Mouse (Mus musculus): Measurements from ENCODE around the gene Ces2h. TPM values are rescaled to one million over a fixed set of nuclear protein-coding genes. Genes with fewer than 3 reads are reported as not detected.

Ces2h gene
- polyA plus RNA-seq (2016; fragmentation: Nextera tagmentation; extraction: Ambion mirVana) = not detected in 2 replicates

DNA sequence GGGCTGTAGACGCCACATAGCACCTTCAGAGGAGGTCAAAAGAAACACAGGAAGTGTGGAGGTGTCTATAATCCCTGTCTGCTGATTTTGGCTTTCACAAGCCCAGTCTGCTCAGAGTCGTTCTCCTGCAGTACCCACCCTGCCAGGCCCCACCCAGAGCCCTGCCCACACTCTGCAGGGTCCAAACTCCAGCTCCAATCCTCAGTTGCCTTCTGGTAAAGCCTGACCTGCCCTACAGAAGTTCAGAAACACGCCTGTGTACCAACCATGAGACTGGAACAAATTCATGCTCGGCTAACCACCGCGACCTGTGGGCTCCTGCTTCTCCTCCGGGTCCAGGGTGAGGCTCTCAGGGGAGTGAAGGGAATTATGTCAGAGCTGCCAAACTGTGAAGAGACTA, at the start of gene Ces2h:
Ces2h (plus strand) TSS at position 268 of the 400 bp plus-strand sequence.
- H3K27me3 ChIP-seq (replicated peaks; ENCODE audit: low read depth, poor library complexity, severe bottlenecking) = no peaks in the 10 kb centered on the region
- H3K4me1 ChIP-seq = no peaks in the 10 kb centered on the region
- no peaks in the 10 kb centered on the region for H3K36me3 ChIP-seq (replicated peaks)
- H3K4me3 ChIP-seq = no peak within 1 kb of the TSS
- 90% methylated on average over 7 of the region's 7 CpGs for WGBS
- no peaks in the 10 kb centered on the region for H3K9me3 ChIP-seq
- no peak for DNase-seq (ENCODE audit: low spot score)
- no peak within 1 kb of the TSS for H3K27ac ChIP-seq (replicated peaks)

DNA sequence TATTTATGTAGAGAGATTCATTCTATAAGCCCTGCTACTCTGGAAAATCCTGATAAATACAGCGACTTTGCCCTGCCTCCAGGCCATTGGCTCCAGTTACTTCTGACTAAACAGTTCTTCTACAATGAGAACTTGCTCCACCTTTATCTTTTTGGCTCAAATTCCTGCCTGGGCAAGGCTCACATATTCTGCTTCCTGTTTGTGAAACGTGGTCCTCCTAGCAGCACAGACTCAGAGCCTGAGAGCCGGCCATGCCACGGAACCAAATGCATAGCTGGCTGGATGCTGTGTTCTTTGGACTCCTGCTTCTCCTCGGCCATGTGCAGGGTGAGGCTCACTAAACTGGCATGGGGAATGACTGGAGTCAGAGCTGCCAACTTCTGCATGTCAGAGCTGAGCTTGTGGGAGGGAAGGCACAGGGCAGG, 39.1 kb upstream of the Ces2h start, which contains the start of gene Ces2g:
Ces2g (plus strand) TSS at position 182 of the 425 bp plus-strand sequence.
- Histone ChIP-seq H3K4me3 (no peak within 1 kb of the TSS), H3K9me3 (no peaks in the 10 kb centered on the region), H3K36me3 (replicated peaks) (no peaks in the 10 kb centered on the region), H3K27ac (replicated peaks) (no peak within 1 kb of the TSS), H3K4me1 (no peaks in the 10 kb centered on the region), H3K27me3 (replicated peaks; ENCODE audit: low read depth, poor library complexity, severe bottlenecking) (no peaks in the 10 kb centered on the region)
- WGBS = 70% methylated on average over 5 of the region's 5 CpGs
- DNase-seq (ENCODE audit: low spot score) = no peak

DNA sequence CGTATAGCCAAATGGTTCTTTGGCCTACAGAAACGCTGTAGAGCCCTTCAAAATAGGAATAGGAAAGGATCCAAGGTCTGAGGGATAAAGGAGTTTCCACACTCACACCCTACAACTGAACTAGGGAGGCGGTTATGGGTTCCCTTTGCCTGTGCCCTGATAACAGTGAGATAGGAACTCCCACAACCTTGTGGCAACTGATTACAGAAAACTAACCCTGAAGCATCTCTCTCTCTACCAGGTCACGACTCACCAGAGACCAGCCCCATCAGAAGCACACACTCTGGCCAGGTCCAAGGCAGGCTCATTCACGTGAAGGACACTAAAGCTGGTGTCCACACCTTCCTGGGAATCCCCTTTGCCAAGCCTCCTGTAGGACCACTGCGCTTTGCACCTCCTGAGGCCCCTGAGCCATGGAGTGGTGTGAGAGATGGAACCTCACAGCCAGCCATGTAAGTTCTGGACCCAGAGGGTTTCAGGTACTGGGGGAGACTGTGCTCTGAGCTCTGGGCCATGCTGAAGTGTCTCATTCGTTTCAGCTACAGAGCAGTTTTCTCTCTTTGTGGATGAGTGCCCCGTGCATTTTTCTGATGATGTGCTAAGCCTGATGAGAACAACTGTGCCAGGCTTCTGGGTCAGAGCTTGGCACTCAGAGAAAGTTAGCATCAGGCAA, 38.3 kb upstream of the Ces2h start:
- Histone ChIP-seq H3K27me3 (replicated peaks; ENCODE audit: low read depth, poor library complexity, severe bottlenecking) (no peaks in the 10 kb centered on the region), H3K9me3 (no peaks in the 10 kb centered on the region), H3K4me1 (no peaks in the 10 kb centered on the region), H3K27ac (replicated peaks) (no peak overlapping the region), H3K36me3 (replicated peaks) (no peaks in the 10 kb centered on the region), H3K4me3 (no peak overlapping the region)
- 78% methylated on average over 8 of the region's 8 CpGs for WGBS
- no peak for DNase-seq (ENCODE audit: low spot score)

DNA sequence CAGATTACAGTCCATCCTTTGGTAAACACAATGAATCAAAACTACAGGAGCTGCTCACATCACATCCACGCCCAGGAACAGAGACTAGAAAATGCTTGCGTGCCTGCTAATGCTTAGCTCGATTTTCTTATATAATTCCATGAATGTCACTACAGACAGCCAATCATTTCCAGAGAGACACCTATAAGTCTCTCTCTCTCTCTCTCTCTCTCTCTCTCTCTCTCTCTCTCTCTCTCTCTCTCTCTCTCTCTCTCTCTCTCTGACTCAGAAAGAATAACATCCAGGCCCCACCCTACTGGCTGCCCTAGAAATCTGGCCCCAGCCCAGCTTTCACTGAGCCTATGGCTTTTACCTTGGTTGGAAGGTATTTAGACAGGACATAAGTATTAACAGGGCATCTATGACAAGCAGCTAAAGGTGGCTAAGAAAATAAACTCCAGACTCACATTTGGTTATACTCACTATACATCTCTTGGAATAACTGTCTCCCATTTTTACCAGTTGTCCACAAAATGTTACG, 37.2 kb upstream of the Ces2h start:
- DNase-seq (ENCODE audit: low spot score) = no peak
- H3K27ac ChIP-seq (replicated peaks) = no peak overlapping the region
- H3K27me3 ChIP-seq (replicated peaks; ENCODE audit: low read depth, poor library complexity, severe bottlenecking) = no peaks in the 10 kb centered on the region
- H3K4me3 ChIP-seq = no peak overlapping the region
- H3K4me1 ChIP-seq = no peaks in the 10 kb centered on the region
- WGBS = 86% methylated on average over 4 of the region's 4 CpGs
- H3K36me3 ChIP-seq (replicated peaks) = no peaks in the 10 kb centered on the region
- H3K9me3 ChIP-seq = no peaks in the 10 kb centered on the region

- Histone ChIP-seq H3K9me3 (peaks cover 10% of the 10 kb centered on the region), H3K27ac (replicated peaks) (no peak overlapping the region), H3K27me3 (replicated peaks; ENCODE audit: low read depth, poor library complexity, severe bottlenecking) (no peaks in the 10 kb centered on the region), H3K4me1 (no peaks in the 10 kb centered on the region), H3K4me3 (no peak overlapping the region), H3K36me3 (replicated peaks) (no peaks in the 10 kb centered on the region)
- no peak for DNase-seq (ENCODE audit: low spot score)
- 90% methylated on average over 5 of the region's 5 CpGs for WGBS
Observed at GRCm38 (mm10) chr8:104984126-104984525, 16.5 kb upstream of the Ces2h start.

DNA sequence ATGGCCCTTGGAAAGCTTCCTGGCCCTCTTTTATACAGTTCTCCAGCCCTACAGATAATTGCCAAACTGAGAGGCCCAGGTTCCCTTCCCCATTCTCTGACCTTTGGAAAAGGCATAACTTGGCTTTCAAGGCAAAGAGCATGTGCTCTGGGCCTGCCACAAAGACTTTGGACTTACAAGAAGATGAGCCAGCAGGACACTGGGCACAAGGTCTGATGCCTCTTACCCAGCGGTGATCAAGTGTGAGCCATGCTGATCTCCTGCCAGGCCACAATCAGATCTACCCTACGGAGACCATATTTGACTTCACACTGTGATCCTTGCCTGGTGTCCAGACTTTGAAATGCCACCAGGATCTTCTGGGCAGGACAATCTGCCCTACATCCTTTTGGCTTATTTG, 15.7 kb upstream of the Ces2h start:
- Histone ChIP-seq H3K4me1 (no peaks in the 10 kb centered on the region), H3K36me3 (replicated peaks) (no peaks in the 10 kb centered on the region), H3K27ac (replicated peaks) (no peak overlapping the region), H3K4me3 (no peak overlapping the region), H3K9me3 (peaks cover 5% of the 10 kb centered on the region), H3K27me3 (replicated peaks; ENCODE audit: low read depth, poor library complexity, severe bottlenecking) (no peaks in the 10 kb centered on the region)
- WGBS = 95% methylated on average over 2 of the region's 2 CpGs
- no peak for DNase-seq (ENCODE audit: low spot score)

GRCm38 (mm10) chr8:104998191-104998590, 2.5 kb upstream of the Ces2h start:
- H3K4me3 ChIP-seq = no peak overlapping the region
- H3K9me3 ChIP-seq = no peaks in the 10 kb centered on the region
- no peaks in the 10 kb centered on the region for H3K4me1 ChIP-seq
- DNase-seq (ENCODE audit: low spot score) = no peak
- WGBS = 86% methylated on average over 6 of the region's 6 CpGs
- no peaks in the 10 kb centered on the region for H3K27me3 ChIP-seq (replicated peaks; ENCODE audit: low read depth, poor library complexity, severe bottlenecking)
- H3K36me3 ChIP-seq (replicated peaks) = no peaks in the 10 kb centered on the region
- no peak overlapping the region for H3K27ac ChIP-seq (replicated peaks)

GRCm38 (mm10) chr8:104999183-104999582, 1.5 kb upstream of the Ces2h start:
- Histone ChIP-seq H3K4me1 (no peaks in the 10 kb centered on the region), H3K27ac (replicated peaks) (no peak overlapping the region), H3K36me3 (replicated peaks) (no peaks in the 10 kb centered on the region), H3K27me3 (replicated peaks; ENCODE audit: low read depth, poor library complexity, severe bottlenecking) (no peaks in the 10 kb centered on the region), H3K4me3 (no peak overlapping the region), H3K9me3 (no peaks in the 10 kb centered on the region)
- no peak for DNase-seq (ENCODE audit: low spot score)
- 84% methylated on average over 6 of the region's 6 CpGs for WGBS

DNA sequence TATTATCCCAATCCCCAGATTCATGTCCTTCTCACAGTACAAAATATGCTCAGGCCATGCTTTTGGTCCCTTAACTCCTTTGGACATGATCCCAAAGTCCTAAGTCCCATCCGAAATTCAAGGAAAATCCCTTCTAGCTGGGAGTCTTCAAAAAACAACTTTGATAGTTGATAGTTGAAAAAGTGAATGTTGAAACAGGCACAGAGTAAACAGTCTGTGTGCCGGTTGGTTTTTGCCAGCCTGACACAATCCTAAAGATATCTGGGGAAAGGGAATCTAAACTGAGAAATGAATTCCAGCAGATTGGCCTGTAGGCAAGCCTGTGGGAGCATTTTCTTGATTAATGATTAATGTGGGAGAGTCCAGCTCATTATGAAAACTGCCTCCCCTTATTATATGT, 9.3 kb downstream of the Ces2h start:
- DNase-seq (ENCODE audit: low spot score) = no peak
- no peaks in the 10 kb centered on the region for H3K4me1 ChIP-seq
- no peaks in the 10 kb centered on the region for H3K27me3 ChIP-seq (replicated peaks; ENCODE audit: low read depth, poor library complexity, severe bottlenecking)
- no peak overlapping the region for H3K27ac ChIP-seq (replicated peaks)
- no peak overlapping the region for H3K4me3 ChIP-seq
- H3K36me3 ChIP-seq (replicated peaks) = no peaks in the 10 kb centered on the region
- WGBS = 87% methylated on average over 2 of the region's 2 CpGs
- H3K9me3 ChIP-seq = peaks cover 5% of the 10 kb centered on the region; the same call in 1 of the 2 replicates

DNA sequence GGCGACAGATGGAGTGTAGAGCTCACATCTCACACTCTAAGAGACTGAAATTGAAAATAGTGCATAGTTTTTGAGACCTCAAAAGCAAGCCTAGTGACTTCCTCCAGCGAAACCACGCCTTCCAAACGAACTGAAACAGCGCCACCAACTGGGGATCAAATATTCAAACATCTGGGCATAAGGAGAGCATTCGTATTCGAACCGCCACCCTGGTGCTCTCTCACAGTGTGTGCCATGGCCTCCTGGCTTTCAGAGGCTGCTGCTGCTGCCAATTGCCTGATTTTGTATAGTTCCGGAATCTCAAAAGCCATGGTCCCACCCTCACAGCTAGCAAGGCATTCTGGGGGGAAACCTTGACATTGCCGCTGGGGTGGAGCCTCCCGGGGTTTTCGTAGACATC, 10.5 kb downstream of the Ces2h start:
- WGBS = 81% methylated on average over 12 of the region's 12 CpGs
- Histone ChIP-seq H3K36me3 (replicated peaks) (no peaks in the 10 kb centered on the region), H3K27me3 (replicated peaks; ENCODE audit: low read depth, poor library complexity, severe bottlenecking) (no peaks in the 10 kb centered on the region), H3K4me3 (no peak overlapping the region), H3K9me3 (peaks cover 5% of the 10 kb centered on the region; the same call in 1 of the 2 replicates), H3K27ac (replicated peaks) (no peak overlapping the region), H3K4me1 (no peaks in the 10 kb centered on the region)
- DNase-seq (ENCODE audit: low spot score) = no peak

DNA sequence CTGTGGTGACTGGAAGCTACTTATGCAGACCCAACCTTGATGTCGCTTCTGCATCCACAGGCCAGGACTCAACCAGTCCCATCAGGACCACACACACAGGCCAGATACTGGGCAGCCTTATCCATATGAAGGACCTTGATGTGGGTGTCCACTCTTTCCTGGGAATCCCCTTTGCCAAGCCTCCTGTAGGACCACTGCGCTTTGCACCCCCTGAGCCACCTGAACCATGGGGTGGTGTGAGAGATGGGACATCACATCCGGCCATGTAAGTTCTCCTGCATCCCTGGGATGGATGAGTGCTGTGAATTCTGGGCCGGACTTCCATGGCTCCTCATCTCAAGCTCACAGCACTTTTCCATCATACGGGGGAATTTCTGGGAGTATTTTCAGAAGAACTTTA, 13.7 kb downstream of the Ces2h start:
- no peaks in the 10 kb centered on the region for H3K27me3 ChIP-seq (replicated peaks; ENCODE audit: low read depth, poor library complexity, severe bottlenecking)
- no peaks in the 10 kb centered on the region; the same call in 1 of the 2 replicates for H3K9me3 ChIP-seq
- no peak overlapping the region for H3K27ac ChIP-seq (replicated peaks)
- no peak overlapping the region for H3K4me3 ChIP-seq
- WGBS = 86% methylated on average over 5 of the region's 5 CpGs
- no peaks in the 10 kb centered on the region for H3K4me1 ChIP-seq
- H3K36me3 ChIP-seq (replicated peaks) = no peaks in the 10 kb centered on the region
- DNase-seq (ENCODE audit: low spot score) = no peak

DNA sequence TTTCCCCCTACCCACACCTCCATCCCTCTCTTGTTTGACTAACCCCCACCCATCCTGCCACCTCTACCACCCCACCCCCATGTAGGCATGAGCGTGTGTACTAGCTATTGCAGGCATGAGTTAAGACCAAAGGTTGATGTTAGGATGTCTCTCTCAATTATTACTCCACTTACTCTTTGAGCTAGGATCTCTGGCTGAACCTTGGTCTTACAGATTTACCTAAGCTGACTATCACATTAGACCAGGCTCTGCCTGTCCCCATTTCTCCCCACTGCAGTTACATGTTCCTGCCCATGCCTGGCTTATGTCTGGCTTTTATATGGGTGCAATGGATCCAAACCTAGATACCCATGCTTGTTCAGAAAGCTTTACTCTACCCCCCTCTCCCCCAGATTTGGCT, 21.3 kb downstream of the Ces2h start:
- H3K36me3 ChIP-seq (replicated peaks) = no peaks in the 10 kb centered on the region
- DNase-seq (ENCODE audit: low spot score) = no peak
- H3K9me3 ChIP-seq = no peaks in the 10 kb centered on the region; the same call in 1 of the 2 replicates
- H3K27ac ChIP-seq (replicated peaks) = no peak overlapping the region
- no peak overlapping the region for H3K4me3 ChIP-seq
- no peaks in the 10 kb centered on the region for H3K4me1 ChIP-seq
- H3K27me3 ChIP-seq (replicated peaks; ENCODE audit: low read depth, poor library complexity, severe bottlenecking) = no peaks in the 10 kb centered on the region
- 95% methylated on average over 1 of the region's 1 CpGs for WGBS

GRCm38 (mm10) chr8:105023087-105023486, 22.4 kb downstream of the Ces2h start:
- H3K4me1 ChIP-seq = no peaks in the 10 kb centered on the region
- no peaks in the 10 kb centered on the region; the same call in 1 of the 2 replicates for H3K9me3 ChIP-seq
- WGBS = 53% methylated on average over 1 of the region's 1 CpGs
- no peak overlapping the region for H3K4me3 ChIP-seq
- no peak overlapping the region for H3K27ac ChIP-seq (replicated peaks)
- no peaks in the 10 kb centered on the region for H3K36me3 ChIP-seq (replicated peaks)
- DNase-seq (ENCODE audit: low spot score) = no peak
- no peaks in the 10 kb centered on the region for H3K27me3 ChIP-seq (replicated peaks; ENCODE audit: low read depth, poor library complexity, severe bottlenecking)

Measured in embryonic facial prominence, embryonic 10.5 days (tissue).